Mouse (Mus musculus): ENCODE measurements at regions not wholly inside any gene's neighbourhood (a gene's known extent, or its start where the extent isn't known, plus 50 kb on each side); places are given as distances from the start of the nearest gene placed in this dataset.
A peak's percentile ranks its signal among the peaks of the same experiment; 100 is the strongest.

DNA sequence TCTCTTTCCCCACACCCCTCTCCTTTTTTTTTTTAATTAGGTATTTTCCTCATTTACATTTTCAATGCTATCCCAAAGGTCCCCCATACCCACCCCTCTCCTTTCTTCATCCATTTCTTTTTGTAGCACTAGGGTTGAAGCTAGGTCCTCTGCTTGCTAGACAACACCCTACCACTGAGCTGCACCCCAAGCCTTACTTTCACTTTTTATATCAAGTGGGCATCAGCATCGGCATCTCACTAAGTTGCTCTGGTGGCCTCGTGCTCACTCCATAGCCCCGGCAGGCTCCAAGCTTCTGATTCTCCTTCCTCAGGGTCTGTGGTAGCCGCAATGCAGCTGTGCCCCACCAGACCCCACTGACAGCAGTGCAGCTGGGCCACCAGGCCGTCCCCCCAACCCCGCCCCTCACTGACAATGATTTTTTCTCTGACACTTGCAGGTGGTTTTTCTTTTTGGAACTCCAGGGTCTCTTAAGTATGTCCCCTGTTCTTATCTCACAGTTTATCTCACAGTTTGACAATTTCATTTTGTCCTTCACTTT lies 77.5 kb downstream of the Nufip1 start:
- no peak for DNase-seq

DNA sequence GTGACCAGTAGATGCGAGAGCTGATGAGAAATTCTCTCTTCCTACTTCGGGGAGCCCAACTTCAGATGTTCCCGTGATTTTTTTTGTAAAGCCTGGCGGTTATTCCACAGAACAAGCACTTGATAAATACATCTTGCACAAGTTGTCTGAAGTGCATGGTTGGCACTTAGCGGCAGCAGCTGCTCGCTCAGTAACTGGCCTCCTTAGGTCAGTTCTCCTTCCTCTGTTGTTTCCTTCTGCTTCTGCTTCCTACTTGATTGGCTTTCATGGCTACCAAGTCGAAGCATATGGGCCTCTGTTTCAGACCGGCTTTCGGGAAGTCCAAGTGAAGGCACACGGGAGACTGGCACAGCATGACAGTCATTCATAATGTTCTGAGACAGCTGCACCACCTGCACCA lies 84.6 kb downstream of the Nufip1 start:
- DNase-seq = no peak

DNA sequence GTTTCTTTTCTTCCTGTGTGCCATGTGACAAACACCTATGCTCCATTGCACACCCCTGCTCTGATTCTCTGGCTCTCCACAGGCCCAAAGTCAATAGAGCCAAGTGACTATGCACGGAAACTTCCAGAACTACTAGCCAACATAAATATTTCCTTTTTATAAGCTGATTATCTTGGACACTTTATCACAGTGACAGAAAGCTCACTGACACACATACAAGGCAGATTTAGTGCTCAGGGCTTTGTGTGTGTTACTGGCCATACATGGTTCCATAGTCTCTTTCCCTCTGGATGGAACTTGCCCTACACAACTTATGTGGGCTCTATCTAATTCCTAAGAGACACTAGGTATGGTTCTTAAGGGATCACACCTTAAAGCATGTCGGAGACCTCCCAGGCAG lies 86.7 kb downstream of the Nufip1 start:
- DNase-seq = no peak

DNA sequence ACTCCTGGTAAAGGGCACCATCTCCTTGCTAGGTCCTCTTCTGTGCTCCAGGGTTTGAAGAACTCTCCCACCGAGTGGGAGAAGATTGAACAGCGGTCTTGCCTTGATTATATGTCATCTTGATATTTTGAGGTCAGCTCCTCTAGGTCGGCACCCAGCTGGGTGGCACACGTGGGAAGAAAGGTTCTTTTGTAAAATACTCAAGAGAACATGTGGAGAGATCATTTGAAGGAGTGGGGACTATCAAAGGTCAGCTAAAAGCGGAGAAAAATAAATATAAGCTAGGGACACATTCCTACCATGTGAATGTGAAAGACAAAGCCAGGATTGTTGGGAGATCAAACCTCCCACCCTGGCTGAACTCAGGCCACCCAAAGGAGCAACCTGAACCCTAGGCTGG lies 87.7 kb downstream of the Nufip1 start:
- DNase-seq = no peak

DNA sequence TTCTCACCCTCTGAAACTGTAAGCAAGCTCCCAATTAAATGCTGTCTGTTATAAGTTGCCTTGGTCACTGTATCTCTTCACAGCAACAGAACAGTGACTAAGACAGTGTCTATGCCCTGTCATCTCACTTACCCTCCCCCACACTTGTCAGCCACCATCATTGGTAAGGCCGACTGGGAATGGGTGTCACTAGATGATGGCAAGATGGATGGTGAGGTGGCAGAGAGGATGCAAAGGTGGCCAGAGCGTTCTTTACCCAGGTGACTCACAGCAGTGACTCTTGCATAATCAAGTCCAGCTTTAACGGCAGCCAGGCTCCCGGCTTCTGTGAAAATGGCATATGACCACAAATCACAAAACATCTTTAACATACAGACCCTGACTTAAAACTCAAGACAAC lies 91.9 kb downstream of the Nufip1 start:
- no peak for DNase-seq

DNA sequence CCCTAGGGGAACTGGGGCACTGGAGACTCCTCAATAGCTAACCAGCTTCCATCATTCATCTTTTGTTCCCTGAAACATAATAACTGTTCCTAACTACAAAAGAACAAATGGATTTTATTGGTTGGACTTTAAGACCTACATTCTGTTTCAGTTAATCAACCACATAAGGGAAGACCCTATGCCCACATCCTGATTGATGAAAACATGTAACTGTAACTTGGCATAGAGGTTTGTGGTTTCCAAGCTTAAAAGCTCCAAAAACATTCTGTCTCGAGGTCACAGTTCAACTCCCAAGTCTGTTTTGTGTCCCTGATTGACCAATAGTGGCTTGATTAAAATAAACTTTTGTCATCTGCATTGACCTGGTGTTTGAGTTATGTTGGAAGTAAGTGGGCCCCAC lies 92.4 kb downstream of the Nufip1 start:
- no peak for DNase-seq

DNA sequence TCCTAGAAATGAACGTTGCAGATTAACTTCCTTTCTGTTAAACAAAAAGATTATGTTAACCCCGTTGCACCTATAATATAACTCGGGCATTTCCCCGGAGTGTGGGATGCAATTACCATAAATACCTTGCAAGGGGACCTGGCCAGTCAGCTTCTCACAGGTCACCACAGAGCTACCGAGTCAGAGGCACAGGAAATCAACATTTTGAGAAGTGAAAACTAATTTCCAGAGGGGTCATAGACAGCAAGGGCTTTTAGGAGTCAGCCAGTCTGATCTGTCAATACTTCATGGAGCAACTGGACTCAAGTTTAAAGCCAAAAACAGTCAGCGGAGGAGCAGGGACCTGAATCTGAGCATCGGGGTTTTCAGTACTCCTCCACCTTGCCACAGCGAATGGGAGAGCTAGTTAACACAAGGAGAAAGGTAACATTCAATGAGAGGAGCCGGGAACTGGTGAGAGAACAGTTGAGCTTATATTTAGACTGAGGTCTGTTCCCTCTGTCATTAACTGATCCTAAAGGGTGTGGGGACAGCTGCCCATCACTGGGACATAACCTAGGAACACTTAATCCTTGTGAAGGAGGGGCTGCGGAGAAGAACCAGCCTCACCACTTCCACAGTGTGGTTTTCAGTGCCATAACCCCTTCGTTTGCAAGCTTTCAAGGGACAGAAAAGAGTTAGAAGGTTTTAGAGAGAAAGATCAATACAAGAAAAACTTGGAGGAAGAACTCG lies 105.9 kb downstream of the Nufip1 start:
- DNase-seq = no peak

DNA sequence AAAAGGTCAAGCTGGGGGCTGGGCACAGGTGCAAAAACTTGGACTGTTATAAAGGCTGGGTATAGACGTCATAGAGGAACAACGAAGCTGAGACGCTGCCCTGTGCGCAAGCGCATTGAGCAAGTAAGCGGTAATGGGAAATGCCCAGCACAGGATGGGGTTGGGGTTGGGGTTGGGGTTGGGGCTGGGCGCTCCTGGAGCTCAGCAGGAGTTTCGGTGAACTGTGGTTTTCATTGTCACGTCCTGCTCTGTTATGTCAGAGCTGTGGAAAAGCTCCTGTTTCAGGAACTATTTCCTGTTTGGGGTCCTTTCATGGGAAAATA lies 106.4 kb downstream of the Nufip1 start:
- DNase-seq = no peak

DNA sequence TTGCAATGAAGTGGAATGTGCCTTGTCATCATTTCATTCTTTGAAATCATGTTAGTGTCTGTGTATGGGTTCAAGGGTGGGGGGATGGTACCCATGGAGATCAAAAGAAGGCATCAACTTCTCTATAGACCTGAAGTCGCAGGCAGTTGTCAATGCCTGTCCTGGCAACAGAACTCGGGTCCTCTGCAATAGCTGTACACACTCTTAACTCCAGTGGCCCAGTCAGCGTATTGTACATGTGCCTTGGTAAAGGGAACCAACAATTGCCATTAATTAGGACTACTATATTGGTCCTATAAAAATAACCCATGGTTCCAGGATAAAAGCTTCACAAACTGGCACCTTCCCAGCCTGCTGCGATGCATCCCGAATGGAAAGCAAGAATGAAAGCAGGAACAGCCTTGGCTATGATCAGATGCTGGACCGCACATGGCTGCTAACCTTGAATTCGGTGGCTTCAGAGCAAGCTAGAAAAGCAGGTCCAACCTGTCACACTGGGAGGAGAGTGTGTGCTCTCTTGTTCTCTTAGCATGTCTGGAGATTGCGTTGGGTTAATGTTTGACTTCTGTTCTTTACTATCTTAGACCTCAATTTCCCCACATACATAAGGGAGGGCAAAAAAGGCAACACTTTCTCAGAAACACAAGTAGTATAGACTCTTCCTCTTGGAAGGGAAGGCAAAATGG lies 107.0 kb downstream of the Nufip1 start:
- DNase-seq = no peak

DNA sequence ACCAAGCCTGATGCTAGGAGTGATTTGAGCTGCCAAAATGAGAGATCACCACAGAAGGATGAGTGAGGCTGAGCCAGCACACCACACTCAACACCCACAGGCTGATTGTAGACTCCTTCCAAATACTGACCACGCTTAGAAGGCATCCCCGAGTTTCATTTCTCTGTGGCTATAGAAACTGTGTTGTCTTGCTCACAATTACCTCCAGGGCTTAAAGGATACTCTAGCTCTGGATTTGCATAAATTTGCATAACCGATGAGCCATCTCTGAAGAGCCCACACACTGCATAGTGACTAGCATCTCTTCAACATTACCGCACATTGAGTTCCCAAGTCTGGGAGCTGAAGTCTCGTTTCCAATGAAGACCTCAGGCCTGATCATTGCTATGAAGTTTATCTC lies 110.3 kb downstream of the Nufip1 start:
- no peak for DNase-seq

DNA sequence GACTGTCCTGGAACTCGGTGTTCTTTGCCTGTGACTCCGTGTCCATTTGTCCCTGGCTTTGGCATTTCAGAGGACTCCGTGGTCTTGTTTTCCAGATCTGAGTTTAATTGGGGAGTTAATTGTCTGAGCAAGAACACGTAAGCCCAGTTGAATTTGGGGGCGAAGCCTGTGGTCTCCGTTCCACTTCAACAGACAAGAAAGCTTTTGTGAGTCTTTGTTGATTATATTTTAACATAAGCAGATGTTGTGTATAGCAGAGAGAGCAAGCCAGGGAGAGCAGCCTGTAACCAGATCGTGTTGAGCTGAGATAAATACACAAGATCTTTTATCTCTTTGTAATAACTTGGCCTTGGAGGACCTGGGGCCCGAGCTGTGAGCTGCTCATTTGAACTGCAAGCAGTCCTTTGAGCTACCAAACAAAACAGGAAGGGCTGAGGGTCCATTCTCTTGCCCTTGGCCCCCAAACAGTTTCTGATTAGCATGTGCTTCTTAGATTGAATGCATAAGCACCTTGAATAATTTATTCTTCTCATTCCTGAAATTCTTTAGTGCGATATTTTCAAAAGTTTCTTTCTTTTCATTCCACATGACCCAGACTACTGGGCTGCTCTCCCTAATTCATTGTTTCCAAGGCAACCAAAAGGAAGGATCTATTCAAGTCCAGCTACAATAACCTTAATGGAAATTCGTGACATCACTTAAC lies 111.1 kb downstream of the Nufip1 start:
- no peak for DNase-seq

DNA sequence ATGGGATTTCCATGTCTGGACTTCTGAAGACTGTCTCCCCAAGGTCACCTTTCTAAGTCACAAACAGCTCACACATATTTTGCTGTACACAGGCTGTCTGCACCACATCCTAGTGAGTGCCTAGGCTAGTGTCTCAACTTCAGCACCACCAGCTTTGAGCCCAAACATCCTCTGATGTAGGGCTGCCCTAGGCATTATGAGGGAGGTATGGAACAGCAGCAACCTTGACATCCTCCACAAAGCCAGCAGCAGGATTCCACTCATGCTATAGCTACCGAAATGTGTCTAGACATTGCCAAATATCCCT lies 111.6 kb downstream of the Nufip1 start:
- DNase-seq = no peak

DNA sequence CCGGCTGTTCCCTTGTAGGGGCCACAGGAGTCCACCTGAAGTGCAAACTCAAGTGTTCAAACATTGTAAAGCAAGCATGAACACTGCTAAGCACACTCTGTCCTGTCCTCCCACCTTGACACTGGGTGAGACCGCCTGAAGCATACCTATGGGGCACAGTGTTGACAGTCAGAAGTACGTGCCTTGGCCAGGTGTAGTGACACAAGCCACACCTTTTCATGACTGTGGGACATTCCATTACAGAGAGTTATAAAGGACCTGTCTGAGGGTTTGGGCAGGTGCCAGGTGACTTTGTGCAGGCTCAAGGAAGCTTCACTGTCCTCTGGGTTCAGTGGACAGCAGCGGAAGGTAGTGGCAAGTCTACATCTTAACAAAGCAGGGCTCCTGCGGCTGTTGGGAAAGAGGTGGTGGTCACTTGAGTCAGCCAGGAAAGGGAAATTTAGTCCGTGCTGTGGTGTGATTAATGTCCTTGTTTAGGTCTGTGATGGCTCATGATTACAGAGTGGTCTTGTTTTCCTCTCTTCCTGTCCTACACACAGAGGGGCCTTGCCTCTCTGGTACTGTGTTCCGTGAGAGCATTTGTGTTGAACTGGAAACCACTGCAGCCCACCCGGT lies 112.5 kb downstream of the Nufip1 start:
- no peak for DNase-seq

DNA sequence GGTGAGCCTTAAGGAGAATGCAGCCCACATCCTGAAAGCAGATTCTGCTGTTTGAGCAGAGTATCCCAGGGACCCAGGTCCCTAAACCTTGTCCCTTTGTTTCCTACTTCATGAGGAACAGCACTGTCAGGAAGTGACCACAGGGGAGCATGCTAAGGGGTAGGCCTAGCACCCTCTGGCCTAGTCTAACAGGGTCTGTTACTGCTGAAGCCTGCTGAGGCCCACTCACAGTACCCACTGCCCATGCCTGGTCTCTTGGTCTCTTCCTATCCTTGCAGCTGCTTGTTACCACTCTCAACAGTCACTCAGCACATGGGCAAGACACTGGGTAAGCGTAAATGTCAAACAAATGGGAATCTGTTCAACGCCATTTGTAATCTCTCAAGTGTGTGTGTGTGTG lies 113.2 kb downstream of the Nufip1 start:
- DNase-seq = no peak

DNA sequence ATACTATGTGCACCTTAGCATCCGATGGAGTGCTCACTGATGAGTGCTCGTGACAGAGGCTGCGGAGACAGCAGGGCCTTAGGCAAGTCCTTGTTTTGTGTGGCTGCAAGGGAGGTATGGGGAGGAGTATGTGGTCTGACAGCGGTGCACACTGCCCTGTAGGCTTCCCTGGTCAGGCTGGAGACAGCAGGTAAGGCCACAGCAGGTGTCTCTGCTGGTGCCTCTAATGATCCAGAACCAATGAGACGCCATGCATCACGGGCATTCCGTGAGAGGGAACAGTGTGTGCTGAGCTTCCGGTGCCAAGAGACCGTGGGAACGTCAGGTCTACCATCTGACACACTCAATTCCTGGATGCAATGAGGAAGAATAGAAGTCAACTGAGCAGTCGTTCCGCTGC lies 114.8 kb downstream of the Nufip1 start:
- DNase-seq = no peak

DNA sequence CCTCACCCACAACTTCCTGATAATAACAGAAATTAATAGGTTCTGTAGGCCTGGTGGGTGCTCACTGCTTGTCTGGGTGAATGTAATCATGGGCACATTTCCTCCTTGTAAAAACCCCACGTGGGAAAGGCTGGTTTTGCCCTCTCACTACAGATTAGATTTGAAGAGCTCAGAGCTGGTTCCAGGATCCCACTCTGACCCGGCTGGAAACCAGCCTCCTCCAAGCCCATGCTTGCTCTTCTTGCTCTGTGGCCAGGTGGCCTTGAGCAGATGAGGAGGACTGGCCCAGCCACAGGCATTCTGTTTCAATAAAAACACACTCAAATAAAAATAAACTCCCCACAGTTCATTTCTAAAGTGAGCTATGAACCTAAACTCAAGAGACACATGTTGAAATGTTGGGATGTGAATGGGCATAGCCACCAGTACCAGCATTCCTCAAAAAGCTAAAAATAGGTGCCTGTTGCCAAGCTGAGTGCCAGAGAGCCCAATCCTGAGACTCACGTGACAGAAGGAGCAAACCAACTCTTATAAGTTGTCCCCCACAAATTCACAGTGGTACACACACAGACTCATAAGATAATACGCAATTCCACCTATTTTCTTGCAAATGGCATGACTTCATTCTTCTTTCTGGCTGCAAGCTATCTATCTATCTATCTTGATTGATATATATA lies 116.1 kb downstream of the Nufip1 start:
- no peak for DNase-seq

DNA sequence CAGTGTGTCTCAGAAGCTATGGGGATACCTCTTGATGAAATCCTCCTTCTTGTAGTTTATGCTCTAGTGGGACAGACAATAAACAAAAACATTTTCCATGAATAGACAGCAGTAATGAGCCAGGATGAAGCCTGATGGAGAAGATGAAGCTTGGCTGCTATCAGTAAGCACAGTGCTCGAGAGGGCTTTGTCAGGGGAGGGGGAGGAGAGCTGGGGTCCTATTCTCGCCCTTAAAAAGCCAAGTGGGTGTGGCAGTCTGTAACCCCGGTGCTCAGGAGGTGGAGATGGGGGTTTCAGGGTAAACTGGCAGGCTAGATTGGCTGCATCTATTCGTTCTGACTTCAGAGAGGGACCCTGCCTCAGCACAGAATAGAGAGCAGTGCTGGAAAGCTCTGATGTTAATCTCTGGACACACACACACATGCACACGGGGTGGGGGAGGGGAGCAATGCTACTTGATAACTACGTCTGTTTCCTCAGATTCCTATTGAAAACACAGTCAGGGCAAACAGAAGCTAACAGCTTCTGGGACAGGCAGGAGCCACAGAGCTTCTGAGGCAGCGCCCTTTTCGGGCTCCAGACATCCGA lies 118.4 kb downstream of the Nufip1 start:
- DNase-seq = no peak

DNA sequence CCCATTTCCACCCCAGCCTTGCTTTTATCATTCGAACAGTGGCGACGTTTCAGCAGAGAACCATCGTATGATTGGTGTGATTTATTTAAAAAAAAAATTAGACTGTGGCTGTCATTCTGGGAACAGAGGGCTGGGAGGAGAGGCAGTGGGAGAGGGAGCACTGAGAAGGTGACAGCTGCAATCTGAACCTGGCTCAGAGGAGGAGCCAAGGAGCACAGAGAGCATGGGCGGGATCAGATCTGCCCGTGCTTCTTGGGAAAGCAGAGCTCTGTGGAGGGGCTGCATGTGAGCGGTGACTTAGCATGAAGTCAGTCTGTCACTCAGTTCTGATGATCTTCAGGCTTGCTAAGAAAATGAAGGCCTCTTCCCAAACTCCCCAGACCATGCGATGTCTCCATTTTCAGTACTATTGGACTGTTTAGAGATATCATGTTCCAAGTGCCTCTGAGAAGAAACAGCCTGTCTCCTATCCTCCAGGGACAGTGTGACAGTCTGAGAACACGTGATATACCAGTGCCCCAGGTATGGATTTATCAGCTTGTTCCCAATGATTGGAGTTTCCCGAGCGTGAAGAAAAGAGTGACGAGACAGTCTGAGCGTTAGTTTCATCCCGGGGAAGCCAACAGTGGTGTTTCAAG lies 129.3 kb downstream of the Nufip1 start:
- no peak for DNase-seq

DNA sequence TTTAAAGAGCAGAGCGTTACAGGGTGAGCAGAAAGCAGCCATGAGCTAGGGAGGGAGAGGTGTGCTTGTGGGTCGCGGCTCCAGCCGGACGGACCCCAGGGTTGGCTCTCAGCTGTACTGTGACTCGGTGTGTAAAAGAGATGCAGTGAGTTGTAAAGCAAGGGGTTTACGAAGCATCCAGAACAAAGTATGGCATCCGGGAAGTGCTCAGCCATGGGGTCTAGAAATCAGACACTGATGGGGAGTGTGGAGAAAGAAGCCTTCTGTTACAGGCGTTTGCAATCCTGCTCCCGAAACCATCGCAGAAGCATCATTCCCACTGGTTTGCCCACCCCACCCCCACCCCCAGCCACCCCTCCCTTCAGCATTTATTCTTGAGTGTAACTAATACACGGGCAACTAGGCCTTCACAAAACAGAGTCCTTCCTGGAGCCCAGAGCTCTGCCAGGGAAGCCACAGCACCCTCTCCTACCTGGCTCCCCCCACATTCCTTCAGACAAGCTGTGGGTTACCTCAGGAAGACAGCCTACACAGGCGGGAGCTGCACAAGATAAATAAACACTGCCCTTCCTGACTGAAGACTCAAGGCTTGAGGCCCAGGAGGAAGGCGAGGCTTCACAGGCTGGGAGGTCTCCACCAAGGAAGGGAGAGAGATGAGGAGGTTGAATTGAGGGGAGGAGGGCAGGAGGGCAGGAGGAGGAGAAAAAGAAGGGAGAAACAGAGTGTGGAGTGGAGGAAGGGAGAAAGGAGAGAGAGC lies 133.1 kb downstream of the Nufip1 start:
- no peak for DNase-seq

DNA sequence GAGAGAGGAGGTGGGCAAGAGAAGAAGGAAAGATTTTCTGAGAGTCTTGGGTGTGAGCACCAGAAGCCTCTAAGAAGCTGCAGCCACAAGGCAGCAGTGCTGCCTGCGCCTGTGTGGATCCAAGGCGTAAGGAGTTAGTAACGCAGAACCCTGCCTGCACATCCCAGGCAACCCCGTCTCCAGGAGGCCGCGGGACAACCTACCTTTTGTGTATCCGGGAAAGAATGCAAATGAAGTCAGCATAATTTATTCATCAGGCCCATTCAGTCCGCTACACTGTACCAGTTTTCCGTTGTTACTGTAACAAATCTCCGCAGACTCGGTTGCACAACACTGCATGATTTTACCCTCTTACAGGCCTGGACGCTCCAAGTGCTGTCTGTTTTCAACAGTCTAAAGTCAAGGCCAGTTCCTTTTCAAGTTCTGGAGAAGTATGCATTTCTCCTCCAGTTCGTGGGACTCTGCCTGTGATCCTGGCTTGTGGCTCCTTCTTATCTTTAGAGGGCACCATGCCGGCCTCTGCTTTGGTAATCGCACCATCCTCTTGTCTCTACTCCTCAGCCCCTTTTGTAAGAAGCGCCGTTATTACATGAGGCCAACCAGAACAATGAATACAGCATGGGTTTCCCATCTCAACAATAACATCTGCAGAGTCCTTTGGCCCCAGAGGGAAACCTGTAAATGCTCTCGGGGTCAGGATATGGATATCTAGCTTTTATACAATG lies 133.8 kb downstream of the Nufip1 start:
- no peak for DNase-seq

DNA sequence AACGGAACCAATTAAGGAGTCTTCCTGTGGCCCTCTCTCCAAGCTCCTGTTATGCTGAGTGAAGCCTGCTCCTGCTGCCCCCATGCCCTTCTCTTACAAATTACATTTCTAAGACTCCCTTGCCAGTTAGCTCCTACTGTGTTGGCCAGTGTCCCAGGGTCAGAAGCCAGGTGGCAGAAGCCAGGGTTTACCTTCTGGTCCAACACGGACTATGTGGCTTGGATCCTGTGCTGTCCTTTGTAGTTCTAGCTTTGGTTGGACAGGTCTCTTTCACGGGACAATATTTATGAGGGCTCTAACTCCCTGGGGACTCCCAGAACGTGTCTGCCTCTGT lies 134.3 kb downstream of the Nufip1 start:
- DNase-seq = peak; percentile 24
